ENCODE assay signal across 25 mouse cellular contexts in genomic region chr14:118850696-118851035, GRCm38 (mm10).
DNase-seq lines count a peak whose midpoint lies in the region; ATAC-seq and TF ChIP-seq lines count a peak whose summit lies in the region.
"Had no signal": no experiment of that assay in that cellular context is flagged by ENCODE, and none has a peak within 500 bp of the region (broad histone marks: within the 10 kb centered on the region; RNA-seq: fewer than 3 reads in every experiment).

No protein-coding gene starts in this region.

- H3K4me2 ChIP-seq in heart, embryonic 12.5 days: no peak overlapping the region
- no peak overlapping the region for H3K4me2 ChIP-seq in stomach, postnatal 0 days (replicated peaks; ENCODE audit: low read depth)
- H3K4me2 ChIP-seq: embryonic facial prominence, embryonic 15.5 days; heart, embryonic 15.5 days; limb, embryonic 13.5 days; liver, embryonic 11.5 days had no signal

- no peak overlapping the region for H3K9ac ChIP-seq in heart, embryonic 12.5 days
- H3K9ac ChIP-seq in stomach, postnatal 0 days (ENCODE audit: low read length): no peak overlapping the region
- H3K9ac ChIP-seq: embryonic facial prominence, embryonic 15.5 days; heart, embryonic 15.5 days; limb, embryonic 13.5 days had no signal

- no peak overlapping the region for H3K27ac ChIP-seq in heart, embryonic 12.5 days (ENCODE audit: poor library complexity, severe bottlenecking)
- 0 out of 2 replicates have a peak overlapping the region, but pooled peaks have one; percentile 5 for H3K27ac ChIP-seq in stomach, postnatal 0 days (replicated peaks)
- H3K27ac ChIP-seq: embryonic facial prominence, embryonic 15.5 days; gastrocnemius, adult 2 months; heart, embryonic 15.5 days; layer of hippocampus, adult 2 months; limb, embryonic 13.5 days had no signal

- TF ChIP-seq EP300 in stomach, postnatal 0 days (optimal IDR thresholded peaks at IDR 0.05): no peak

- TF ChIP-seq CTCF in lung, adult 2 months (IDR thresholded peaks at IDR 0.05; ENCODE audit: insufficient read depth, low read length): no peak
- TF ChIP-seq CTCF in stomach, postnatal 0 days (IDR thresholded peaks at IDR 0.05; ENCODE audit: low read depth): no peak

- no peaks in the 10 kb centered on the region for H3K36me3 ChIP-seq in heart, embryonic 12.5 days
- no peaks in the 10 kb centered on the region for H3K36me3 ChIP-seq in megakaryocyte, embryonic 14.5 days (replicated peaks; ENCODE audit: low read length)
- H3K36me3 ChIP-seq in stomach, postnatal 0 days (ENCODE audit: control insufficient read depth, insufficient read depth, low read length): no peaks in the 10 kb centered on the region
- H3K36me3 ChIP-seq: embryonic facial prominence, embryonic 15.5 days; heart, embryonic 15.5 days; limb, embryonic 13.5 days had no signal

- 53% methylated on average over 4 of the region's 4 CpGs for WGBS in heart, embryonic 12.5 days
- 53% methylated on average over 4 of the region's 4 CpGs for WGBS in lung, adult 2 months
- 41% methylated on average over 4 of the region's 4 CpGs for WGBS in stomach, postnatal 0 days

- H3K4me3 ChIP-seq in heart, embryonic 12.5 days: no peak overlapping the region
- no peak overlapping the region for H3K4me3 ChIP-seq in lung, adult 2 months (replicated peaks; ENCODE audit: extremely low read depth, low read depth, low read length)
- H3K4me3 ChIP-seq in megakaryocyte, embryonic 14.5 days (replicated peaks): peak overlapping the region; percentile 85
- no peak overlapping the region for H3K4me3 ChIP-seq in stomach, postnatal 0 days (ENCODE audit: low read depth, low read length)
- H3K4me3 ChIP-seq: embryonic facial prominence, embryonic 15.5 days; gastrocnemius, adult 2 months; heart, embryonic 15.5 days; layer of hippocampus, adult 2 months; limb, embryonic 13.5 days had no signal

- TF ChIP-seq POLR2A in lung, adult 2 months (IDR thresholded peaks at IDR 0.05; ENCODE audit: borderline replicate concordance, extremely low read depth, low read depth, low read length): no peak

- ATAC-seq in heart, embryonic 12.5 days (ENCODE audit: insufficient number of reproducible peaks, low FRiP score): no peak
- no peak for ATAC-seq in stomach, postnatal 0 days (ENCODE audit: low FRiP score, low TSS enrichment)
- no peak for ATAC-seq in erythroblast, adult 5-6 weeks (replicated peaks; ENCODE audit: low FRiP score, poor library complexity, severe bottlenecking)
- ATAC-seq: forebrain, embryonic 14.5 days; hindbrain, embryonic 16.5 days had no signal

- H3K27me3 ChIP-seq in heart, embryonic 12.5 days (replicated peaks): peaks cover 26% of the 10 kb centered on the region
- peaks cover 53% of the 10 kb centered on the region for H3K27me3 ChIP-seq in megakaryocyte, embryonic 14.5 days (replicated peaks)
- no peaks in the 10 kb centered on the region for H3K27me3 ChIP-seq in stomach, postnatal 0 days (ENCODE audit: control insufficient read depth, insufficient read depth, low read length)

- no peaks in the 10 kb centered on the region for H3K9me3 ChIP-seq in heart, embryonic 12.5 days (replicated peaks)
- H3K9me3 ChIP-seq in megakaryocyte, embryonic 14.5 days: no peaks in the 10 kb centered on the region
- no peaks in the 10 kb centered on the region for H3K9me3 ChIP-seq in stomach, postnatal 0 days (ENCODE audit: control insufficient read depth, low read length)
- H3K9me3 ChIP-seq: embryonic facial prominence, embryonic 15.5 days; heart, embryonic 15.5 days; limb, embryonic 13.5 days had no signal

- peaks cover 14% of the 10 kb centered on the region for H3K4me1 ChIP-seq in heart, embryonic 12.5 days (replicated peaks)
- H3K4me1 ChIP-seq in lung, adult 2 months (ENCODE audit: control insufficient read depth, insufficient read depth, low read length): peaks cover 3% of the 10 kb centered on the region
- peaks cover 29% of the 10 kb centered on the region for H3K4me1 ChIP-seq in megakaryocyte, embryonic 14.5 days
- no peaks in the 10 kb centered on the region for H3K4me1 ChIP-seq in stomach, postnatal 0 days (replicated peaks; ENCODE audit: control insufficient read depth, insufficient read depth)

- peak; percentile 33 for DNase-seq in heart, adult 11 months
- DNase-seq in lung, postnatal 36 days: peak; percentile 32
- no peak for DNase-seq in lung, adult 2 months
- no peak for DNase-seq in stomach, postnatal 0 days (ENCODE audit: low spot score)
- DNase-seq in spleen, postnatal 10 days (ENCODE audit: low spot score in 2 of 2): no peak
- DNase-seq: adrenal gland, postnatal 10 days; cerebellum, adult 11 months; cerebellum, adult 9-11 months; embryo, embryonic 11 days; gastrocnemius, adult 2 months; kidney, adult 18-20 months; kidney, postnatal 36 days; midbrain, embryonic 14.5 days; thymus, adult 2 months; thymus, postnatal 36 days had no signal

Comparison
In these comparisons a context has a peak if more than half of its experiments do, and no peak if none do; other contexts are left out.
1. DNase-seq: peak in heart, adult 11 months (single experiment) and lung, postnatal 36 days (single experiment); none in lung, adult 2 months (single experiment), stomach, postnatal 0 days (single experiment) and spleen, postnatal 10 days (0 of 2).